17 mouse cellular contexts compared by ENCODE assay signal in the genomic region with DNA sequence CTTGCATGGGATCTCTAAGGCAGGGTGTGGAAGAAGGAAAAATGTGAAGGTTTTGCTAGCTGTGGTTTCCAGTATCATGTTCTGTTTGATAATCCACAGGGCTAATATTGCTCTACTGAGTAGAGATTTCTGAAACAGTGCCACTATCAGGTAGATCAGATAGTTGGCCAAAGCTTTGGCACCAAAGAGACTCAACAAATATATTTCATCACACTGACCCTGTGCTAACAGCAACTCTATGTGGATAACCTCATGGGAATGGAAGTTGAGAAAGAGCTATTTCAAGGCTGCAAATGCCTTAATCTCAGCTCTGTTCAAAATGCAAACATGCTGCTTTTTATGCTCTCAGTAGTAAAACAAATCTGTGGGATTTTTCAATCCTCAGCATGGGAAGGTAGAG.
DNase-seq lines count a peak whose midpoint lies in the region; ATAC-seq lines count a peak whose summit lies in the region.
"Had no signal": no experiment of that assay in that cellular context is flagged by ENCODE, and none has a peak within 500 bp of the region (broad histone marks: within the 10 kb centered on the region; RNA-seq: fewer than 3 reads in every experiment).

No protein-coding gene starts in this region.

- peak; percentile 23 for DNase-seq in adrenal gland, adult 2 months
- no peak for DNase-seq in adrenal gland, postnatal 25 days
- no peak for DNase-seq in heart, postnatal 10 days
- DNase-seq in 3T3-L1 (ENCODE audit: low read depth, low spot score) = peak; percentile 4
- DNase-seq in urinary bladder, postnatal 14 days (ENCODE audit: low spot score) = no peak
- DNase-seq: cerebellum, adult 2 months; kidney, adult 18-20 months; kidney, postnatal 14 days had no signal

- intact Hi-C loops in heart, postnatal 10 days (cut with DNase I) = no loop called here

- H3K4me2 ChIP-seq in heart, embryonic 15.5 days = no peak overlapping the region
- H3K4me2 ChIP-seq in liver, embryonic 15.5 days = no peak overlapping the region
- no peak overlapping the region for H3K4me2 ChIP-seq in hindbrain, embryonic 16.5 days (ENCODE audit: low read length)
- H3K4me2 ChIP-seq: forebrain, embryonic 13.5 days; hindbrain, embryonic 13.5 days had no signal

- H3K36me3 ChIP-seq in heart, embryonic 15.5 days = no peaks in the 10 kb centered on the region
- no peaks in the 10 kb centered on the region for H3K36me3 ChIP-seq in liver, embryonic 15.5 days (replicated peaks)
- H3K36me3 ChIP-seq in hindbrain, embryonic 16.5 days (ENCODE audit: control insufficient read depth, insufficient read depth, low read length) = no peaks in the 10 kb centered on the region
- H3K36me3 ChIP-seq: hindbrain, embryonic 13.5 days had no signal

- no peaks in the 10 kb centered on the region for H3K27me3 ChIP-seq in heart, embryonic 15.5 days
- H3K27me3 ChIP-seq in liver, embryonic 15.5 days = no peaks in the 10 kb centered on the region
- no peaks in the 10 kb centered on the region for H3K27me3 ChIP-seq in hindbrain, embryonic 16.5 days (replicated peaks; ENCODE audit: control insufficient read depth, insufficient read depth, low read length)
- H3K27me3 ChIP-seq: CH12.LX; forebrain, embryonic 13.5 days; hindbrain, embryonic 13.5 days; megakaryocyte, embryonic 14.5 days had no signal

- H3K9me3 ChIP-seq in heart, embryonic 15.5 days (replicated peaks) = no peaks in the 10 kb centered on the region
- H3K9me3 ChIP-seq in liver, embryonic 15.5 days (replicated peaks) = no peaks in the 10 kb centered on the region
- H3K9me3 ChIP-seq in hindbrain, embryonic 16.5 days (ENCODE audit: control insufficient read depth, low read length) = no peaks in the 10 kb centered on the region
- H3K9me3 ChIP-seq: forebrain, embryonic 13.5 days; hindbrain, embryonic 13.5 days; megakaryocyte, embryonic 14.5 days had no signal

- peaks cover 15% of the 10 kb centered on the region for H3K4me1 ChIP-seq in heart, embryonic 15.5 days (replicated peaks)
- H3K4me1 ChIP-seq in liver, embryonic 15.5 days (replicated peaks) = no peaks in the 10 kb centered on the region
- no peaks in the 10 kb centered on the region for H3K4me1 ChIP-seq in hindbrain, embryonic 16.5 days (ENCODE audit: control insufficient read depth, insufficient read depth, low read depth, low read length)
- H3K4me1 ChIP-seq: forebrain, embryonic 13.5 days; hindbrain, embryonic 13.5 days; megakaryocyte, embryonic 14.5 days had no signal

- no peak overlapping the region for H3K4me3 ChIP-seq in heart, embryonic 15.5 days
- no peak overlapping the region for H3K4me3 ChIP-seq in liver, embryonic 15.5 days (replicated peaks)
- no peak overlapping the region for H3K4me3 ChIP-seq in hindbrain, embryonic 16.5 days (ENCODE audit: low read length)
- H3K4me3 ChIP-seq: forebrain, embryonic 13.5 days; hindbrain, embryonic 13.5 days; megakaryocyte, embryonic 14.5 days had no signal

- no peak overlapping the region for H3K9ac ChIP-seq in heart, embryonic 15.5 days
- H3K9ac ChIP-seq in liver, embryonic 15.5 days = no peak overlapping the region
- H3K9ac ChIP-seq in hindbrain, embryonic 16.5 days (ENCODE audit: low read depth, low read length) = no peak overlapping the region
- H3K9ac ChIP-seq: forebrain, embryonic 13.5 days; hindbrain, embryonic 13.5 days had no signal

- no peak for ATAC-seq in heart, embryonic 15.5 days (replicated peaks; ENCODE audit: insufficient number of reproducible peaks, insufficient read depth, low FRiP score, low read depth)
- ATAC-seq in liver, embryonic 15.5 days (ENCODE audit: insufficient read depth) = peak; percentile 77
- ATAC-seq in hindbrain, embryonic 16.5 days = no peak
- ATAC-seq: activated CD4-positive, CD25-positive, alpha-beta regulatory T cell, adult 4 months; forebrain, embryonic 13.5 days; midbrain, embryonic 16.5 days had no signal

- peak overlapping the region; percentile 73 for H3K27ac ChIP-seq in heart, embryonic 15.5 days
- H3K27ac ChIP-seq in liver, embryonic 15.5 days (replicated peaks) = peak overlapping the region; percentile 45; the same call in 1 of the 2 replicates
- no peak overlapping the region for H3K27ac ChIP-seq in hindbrain, embryonic 16.5 days (ENCODE audit: low read depth, low read length)
- H3K27ac ChIP-seq: forebrain, embryonic 13.5 days; hindbrain, embryonic 13.5 days had no signal

Comparison
In these comparisons a context has a peak if more than half of its experiments do, and no peak if none do; other contexts are left out.
1. DNase-seq: peak in adrenal gland, adult 2 months (single experiment) and 3T3-L1 (single experiment); none in adrenal gland, postnatal 25 days (single experiment), heart, postnatal 10 days (0 of 2) and urinary bladder, postnatal 14 days (single experiment).